Mouse (Mus musculus): Measurements from ENCODE around the gene Trim46.

Trim46 gene

DNA sequence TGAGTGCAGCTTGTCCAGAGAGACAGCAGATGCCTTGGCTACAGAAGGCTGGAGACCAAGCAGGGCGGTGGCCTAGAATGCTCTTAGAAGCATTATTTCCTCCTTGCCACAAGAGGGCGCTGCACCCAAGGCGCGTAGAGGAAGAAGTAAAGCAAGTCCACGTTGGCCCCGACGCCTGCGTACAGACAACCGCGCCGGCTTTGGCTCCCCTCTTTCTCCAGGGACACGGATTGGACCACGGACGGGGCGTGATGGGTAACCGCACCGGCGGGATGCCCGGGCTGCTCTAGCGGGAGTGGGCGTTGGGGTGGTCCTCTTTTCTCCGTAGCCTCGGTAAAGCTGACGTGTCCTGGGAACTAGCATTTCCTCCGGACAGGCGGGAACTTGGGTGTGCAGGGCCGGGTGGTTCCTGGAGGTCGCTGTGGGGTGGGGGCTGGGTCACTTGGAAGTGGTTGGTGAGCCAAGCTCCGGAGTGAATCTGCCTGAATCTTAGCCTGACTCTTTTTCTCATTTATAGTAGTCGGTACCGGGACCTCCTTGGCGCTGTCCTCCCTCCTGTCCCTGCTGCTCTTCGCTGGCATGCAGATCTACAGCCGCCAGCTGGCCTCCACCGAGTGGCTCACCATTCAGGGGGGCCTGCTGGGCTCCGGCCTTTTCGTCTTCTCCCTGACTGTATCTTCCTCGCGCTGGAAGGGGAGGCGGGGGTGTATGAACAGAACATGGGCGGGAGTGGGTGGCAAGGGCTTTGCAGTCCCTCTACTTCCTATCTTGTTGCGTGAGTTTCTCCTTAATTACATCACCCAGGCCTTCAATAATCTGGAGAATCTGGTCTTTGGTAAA lies at the start of gene Trim46:
TSS of gene Trim46 (minus strand) at position 49 of the 840 bp plus-strand sequence.
- peak; percentile 94 for DNase-seq (ENCODE audit: extremely low spot score, low spot score)

DNA sequence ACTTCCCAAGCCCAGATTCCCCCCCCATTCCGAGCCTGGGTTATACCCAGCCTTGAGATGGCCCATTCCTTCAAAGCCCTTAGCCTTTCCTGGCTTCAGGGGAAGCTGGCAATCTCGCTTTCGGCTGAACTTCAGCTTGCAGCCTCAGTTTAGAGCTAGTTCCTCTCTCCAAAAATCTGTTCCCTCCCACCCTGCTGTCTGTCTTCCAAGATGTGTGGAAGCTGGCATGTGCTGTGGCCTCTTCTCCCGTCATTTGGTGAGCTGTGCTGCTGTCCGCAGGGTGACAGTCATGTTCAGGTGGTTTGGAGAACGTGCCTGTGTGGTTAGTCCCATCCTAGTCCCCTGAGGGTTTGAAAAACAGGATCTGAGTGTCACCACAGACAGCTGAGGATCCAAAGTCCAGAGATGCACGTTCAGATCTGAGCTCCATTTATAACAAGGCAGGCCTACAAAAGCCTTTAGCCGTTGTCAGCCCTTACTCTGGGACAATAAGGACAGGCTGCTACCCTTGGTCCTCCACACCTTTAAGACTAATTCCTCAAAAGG lies 49.6 kb upstream of the Trim46 start:
- no peak for DNase-seq (ENCODE audit: extremely low spot score, low spot score)

DNA sequence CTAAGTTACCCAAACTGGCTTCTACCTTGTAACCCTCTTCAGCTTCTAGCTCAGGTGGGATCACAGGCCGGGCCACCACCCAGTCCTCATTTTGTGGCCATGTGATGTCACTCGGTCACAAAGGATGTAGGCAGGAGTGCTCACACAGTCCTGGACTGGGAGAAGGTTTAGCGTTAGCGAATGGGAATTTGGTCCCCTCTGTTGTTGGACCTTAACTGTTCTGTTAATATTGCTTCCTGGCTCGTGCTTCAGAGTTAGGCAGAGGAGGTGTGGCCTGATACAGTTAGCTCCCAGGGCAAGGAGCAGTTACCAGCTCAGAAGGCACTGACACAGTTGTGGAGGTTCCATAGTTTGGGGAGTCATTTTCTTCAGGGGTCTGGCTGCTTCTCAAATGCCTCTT lies 48.1 kb upstream of the Trim46 start:
- no peak for DNase-seq (ENCODE audit: extremely low spot score, low spot score)

DNA sequence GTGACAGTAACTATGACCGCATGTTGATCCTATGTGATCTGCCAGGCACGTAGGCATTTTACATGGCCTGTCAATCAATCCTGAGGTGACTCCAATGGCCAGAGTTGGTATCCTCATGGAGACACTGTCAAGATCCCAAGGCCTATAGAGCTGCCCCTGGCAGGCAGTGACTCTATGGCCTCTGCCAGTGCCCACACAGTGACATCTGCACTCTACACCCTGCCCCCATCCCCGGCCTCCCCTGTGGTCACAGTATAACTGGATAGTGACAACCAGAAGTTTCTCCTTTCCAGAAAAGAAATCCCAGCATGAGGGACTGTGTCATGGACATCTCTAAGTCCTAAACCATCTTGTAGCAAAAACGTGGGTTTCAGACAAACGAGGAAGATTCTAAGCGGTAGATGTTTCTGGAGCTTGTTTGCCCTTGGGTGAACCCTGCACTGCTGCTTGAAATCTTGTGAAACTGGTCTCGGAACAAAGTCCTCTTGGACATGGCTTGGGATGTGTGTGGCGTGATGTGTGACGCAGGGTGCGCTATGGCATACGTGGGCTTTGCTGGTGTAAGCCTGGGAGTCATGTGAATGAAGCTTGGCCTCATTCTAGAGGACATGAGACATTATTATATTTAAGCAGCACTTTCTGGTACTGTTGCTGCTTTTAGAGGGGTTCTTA lies 47.3 kb upstream of the Trim46 start:
- DNase-seq (ENCODE audit: extremely low spot score, low spot score) = no peak

DNA sequence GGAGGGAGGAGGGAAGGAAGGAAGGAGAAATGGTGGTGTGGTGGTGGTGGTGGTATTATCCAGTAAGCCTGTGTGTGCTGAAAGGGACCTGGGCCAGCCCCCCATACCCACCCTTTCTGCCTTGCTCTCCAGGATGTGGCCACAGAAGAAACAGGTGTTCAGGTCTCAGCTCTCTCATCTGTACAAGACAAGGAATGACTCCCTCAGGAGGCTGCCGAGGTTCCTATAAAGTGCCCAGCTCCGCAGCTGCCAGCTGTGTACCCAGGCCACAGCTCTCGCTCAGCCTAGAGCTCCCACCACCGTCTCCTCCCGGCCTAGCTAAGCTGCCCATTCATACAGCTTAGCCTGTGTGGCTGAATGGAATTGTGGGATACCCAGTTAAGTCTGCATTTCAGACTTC lies 46.2 kb upstream of the Trim46 start:
- DNase-seq (ENCODE audit: extremely low spot score, low spot score) = no peak

DNA sequence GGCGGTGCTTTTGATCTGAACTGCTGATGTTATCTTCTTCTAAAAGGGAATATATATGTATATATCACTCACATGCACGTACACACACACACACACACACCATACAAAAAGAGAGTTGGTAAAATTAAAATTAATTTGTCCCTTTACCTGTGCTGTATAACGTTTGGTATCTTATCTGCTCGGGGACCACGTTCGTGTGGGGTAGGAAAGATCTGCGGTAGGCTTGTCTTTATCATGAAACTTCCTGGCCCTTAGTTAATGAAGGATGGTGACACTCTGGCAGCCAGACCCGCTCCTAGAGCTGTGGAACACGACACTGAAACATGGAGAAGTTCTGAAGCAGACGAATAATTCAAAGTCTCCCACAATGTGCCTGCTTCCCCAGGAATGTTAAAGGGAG lies 45.8 kb upstream of the Trim46 start:
- no peak for DNase-seq (ENCODE audit: extremely low spot score, low spot score)

DNA sequence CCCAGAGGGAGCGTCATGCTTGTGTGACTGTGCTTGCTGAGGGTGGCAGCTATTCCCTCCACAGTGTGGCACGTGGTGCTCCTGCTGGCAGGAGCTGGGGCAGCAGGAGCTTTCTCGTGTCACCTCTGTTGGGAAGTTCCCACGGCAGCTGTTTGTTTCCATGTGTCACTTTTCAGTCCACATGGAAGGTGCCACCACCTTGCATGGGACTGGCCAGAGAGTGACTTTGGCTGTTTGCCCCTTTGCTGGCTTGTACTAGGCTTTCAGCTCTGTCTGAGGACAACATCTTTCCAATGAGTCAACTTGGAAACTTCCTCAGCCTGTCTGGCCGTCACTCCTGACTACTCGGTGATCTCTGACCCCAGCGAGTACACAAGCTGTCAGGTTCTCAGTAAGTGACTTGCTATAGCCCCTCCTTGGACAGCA lies 42.4 kb upstream of the Trim46 start:
- no peak for DNase-seq (ENCODE audit: extremely low spot score, low spot score)

DNA sequence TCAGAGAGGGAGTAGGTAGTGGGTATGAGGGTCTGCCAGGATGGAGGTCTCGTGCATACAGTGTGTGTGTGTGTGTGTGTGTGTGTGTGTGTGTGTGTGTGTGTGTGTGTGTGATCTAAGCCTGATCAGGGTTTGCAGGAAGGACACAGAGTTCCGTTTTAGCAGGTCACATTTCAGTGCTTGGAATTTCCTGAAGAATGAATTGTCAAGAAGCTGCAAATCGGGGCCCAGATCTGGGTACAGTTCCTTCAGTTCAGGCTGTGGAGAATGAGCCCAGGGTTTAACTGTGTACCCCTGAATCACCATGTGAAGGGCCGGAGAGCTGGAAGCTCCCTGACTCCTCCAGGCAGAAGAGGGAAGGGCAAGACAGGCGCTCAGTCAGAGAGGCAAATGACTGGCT lies 41.2 kb upstream of the Trim46 start:
- DNase-seq (ENCODE audit: extremely low spot score, low spot score) = no peak

DNA sequence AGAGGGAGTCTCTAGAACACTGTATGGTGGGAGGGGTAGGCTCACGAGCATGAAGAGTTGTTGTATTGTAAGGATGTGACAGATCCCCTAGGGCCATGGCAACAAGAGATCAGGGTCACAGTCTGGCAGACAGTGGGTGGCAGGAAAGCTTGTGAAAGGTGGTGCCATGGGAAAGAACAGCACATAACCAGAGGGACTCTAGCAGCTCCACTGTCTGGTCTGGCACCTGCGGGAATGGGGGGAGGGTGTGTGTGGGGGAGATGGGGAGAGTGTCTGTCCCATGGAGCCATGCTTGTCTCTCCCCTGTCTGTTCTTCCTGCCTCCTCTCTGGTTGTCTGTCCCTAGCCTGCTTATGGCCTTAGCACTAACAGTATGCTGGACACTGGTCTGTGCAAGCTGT lies 39.4 kb upstream of the Trim46 start:
- DNase-seq (ENCODE audit: extremely low spot score, low spot score) = no peak

DNA sequence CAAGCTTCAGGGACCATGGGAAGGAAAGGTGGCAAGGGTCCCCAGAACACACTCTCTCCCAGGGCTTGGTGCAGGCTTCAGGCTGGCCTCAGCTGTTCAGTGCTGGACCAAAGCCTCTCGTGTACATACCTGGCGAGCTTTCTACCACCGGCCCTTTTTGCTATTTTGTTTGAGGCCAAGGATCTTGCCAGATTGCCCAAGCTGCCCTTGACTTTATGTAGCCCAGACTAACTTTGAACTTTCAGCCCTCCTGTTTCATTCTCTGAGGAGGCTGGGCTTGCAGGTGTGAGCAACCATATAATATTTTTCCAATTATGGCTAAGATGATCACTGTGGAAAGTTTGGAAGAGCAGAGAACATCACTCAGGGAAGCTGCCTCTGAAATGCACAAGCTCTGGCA lies 38.2 kb upstream of the Trim46 start:
- no peak for DNase-seq (ENCODE audit: extremely low spot score, low spot score)

DNA sequence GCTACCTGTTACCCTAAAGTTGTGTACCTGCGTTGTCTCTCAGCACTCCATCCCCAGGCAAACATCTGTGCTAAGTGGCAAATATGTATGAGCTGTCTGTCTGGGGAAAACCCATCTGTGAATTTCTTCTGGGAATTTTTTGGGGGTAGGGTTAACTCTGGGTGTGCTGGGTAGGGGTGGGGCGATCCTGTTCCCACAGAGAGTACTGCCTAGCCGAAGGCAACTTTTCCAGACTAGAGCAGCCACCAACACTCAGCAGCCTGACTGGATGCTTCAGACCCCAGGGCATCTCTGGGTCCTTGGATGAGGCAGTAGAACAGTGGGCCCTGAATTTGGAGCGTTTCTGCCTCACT lies 36.2 kb upstream of the Trim46 start:
- DNase-seq (ENCODE audit: extremely low spot score, low spot score) = no peak

DNA sequence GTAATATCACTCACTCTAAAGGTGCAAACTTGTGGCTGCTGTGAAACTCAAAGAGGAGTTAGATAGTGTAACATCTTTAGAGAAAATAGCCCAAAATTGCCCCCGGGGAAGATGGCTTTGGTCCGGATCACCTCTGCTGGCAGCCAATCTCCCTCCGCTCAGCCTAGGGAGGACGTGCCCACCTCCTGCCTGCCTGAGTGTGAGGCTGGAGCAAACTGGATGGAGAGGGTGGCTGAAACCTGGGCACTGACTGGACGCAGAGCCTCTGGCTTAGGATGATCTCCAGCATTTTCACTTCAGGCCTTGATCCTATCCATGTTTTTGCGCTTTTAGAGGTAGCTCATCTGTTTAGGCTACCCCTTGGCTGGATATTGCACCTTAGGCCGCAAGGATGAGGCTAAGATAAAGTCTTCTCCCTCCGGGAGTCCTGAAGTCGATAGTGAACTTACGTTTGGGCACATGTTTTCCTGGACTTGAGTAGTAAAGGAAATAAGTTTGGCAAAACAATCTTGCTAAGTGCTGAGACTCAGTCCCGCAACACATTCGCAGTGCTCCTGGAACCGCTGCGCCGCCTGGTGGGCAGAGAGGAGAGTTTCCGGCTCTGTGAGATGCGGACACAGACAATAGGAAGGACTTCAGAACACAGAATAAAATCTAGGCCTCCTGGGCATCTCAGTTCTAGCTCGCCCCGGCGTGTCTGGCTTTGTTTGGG lies 35.6 kb upstream of the Trim46 start:
- peak; percentile 84 for DNase-seq (ENCODE audit: extremely low spot score, low spot score)

DNA sequence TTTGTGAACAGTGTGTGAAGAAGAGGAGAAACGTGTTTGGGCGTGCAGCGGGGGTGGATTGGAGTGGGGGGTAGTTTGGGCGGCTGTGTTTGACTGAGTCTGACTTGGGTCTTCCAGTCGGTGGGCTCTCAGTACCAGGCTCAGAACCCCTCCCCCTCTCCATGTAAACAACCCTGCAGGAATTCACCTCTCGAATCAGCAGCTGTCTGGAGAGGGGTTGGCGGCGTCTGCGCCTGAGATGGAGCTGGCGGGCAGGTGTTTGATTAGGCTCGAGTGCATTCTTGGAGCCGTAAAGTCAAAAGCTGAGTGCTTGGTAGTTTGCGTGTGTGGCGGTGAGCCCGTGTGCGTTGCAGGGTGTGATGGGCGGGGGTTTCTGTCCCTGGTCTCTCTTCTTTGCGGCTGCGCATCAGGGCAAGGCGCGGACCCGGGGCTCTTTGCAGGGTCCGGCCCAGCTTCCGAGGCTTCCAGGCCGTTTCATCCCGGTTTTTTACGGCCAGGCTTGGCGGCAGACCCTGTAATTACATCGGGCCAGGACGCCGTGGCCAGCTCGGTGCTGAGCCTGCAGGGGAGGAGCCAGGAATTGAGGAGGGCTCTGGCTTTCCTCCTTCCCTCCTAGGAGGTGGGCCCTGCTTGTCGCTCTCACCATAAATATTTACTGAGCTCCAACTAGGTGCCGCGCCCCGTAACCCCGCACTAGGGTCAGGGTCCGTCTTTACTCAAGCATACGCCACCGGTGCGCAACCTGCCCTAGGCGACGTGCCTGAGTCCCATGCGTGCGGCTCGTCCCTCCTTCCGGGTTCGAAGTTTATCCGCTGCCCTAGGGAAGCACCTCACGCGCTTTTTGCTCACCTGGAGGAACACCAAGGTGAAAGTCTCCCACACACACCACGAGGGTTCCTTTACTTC lies 34.8 kb upstream of the Trim46 start, which contains the start of gene Efna1:
TSS of gene Efna1 (minus strand) at position 537 of the 906 bp plus-strand sequence.
- DNase-seq (ENCODE audit: extremely low spot score, low spot score) = peak; percentile 61

DNA sequence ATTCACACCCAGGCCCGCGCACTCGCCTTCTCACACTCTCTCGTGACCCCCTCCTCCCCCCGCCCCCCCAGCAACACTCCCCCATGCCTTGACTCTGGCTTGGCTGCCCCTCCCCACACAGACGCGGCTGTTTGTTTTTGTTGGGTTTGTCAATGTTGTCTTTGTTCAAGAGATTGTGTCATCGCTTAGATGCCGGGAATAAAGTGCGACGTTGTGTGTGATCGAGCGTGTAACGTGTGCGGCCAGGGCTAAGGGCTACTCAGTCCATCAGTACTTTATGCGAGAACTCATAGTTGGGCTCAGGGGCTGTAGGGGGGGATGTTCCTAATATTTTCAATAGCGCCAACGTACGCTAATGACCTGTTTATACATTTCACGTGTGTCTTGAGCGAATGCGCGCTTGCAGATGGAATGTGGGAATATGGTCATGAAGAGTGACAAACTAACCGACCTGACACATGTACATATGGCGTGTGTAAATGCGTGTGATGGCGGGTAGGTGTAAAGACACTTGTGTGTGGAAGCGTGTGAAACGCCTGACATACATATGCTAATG lies 34.0 kb upstream of the Trim46 start:
- no peak for DNase-seq (ENCODE audit: extremely low spot score, low spot score)

DNA sequence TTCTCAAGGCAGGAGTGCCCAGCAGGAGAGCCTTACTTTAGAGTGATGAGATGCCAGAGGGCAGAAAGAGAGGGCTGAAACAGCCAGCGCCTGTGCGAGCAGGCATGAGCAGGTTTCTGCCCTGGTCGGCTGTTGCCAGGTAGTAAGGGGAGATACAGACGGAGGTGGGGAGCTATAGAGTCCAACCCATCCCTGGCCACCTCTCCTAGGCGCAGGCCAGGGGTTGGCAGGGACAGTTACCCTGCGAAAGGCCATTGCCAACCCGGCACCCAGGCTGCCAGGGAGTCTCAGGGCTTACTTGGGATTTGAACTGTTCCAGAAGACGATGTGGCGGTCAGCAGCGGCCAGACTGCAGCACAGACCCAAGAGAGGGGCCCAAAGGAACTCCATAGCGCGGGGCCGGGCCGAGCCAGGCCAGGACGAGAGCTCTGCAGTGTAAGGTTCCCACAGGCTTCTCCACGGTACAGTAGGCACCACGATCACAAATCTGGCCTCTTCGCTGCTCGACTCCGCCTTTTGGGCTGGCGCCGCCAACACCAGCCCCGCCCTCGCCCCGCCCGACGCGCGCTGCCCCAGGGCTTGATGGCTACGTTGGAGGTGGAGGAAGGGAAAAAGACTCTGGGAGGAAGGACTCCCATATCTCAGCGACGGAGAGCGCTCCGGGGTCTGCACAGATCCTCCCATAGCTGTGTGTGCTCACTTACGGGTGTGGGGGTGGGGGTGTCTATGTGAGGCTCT lies 33.2 kb upstream of the Trim46 start:
- peak; percentile 80 for DNase-seq (ENCODE audit: extremely low spot score, low spot score)

DNA sequence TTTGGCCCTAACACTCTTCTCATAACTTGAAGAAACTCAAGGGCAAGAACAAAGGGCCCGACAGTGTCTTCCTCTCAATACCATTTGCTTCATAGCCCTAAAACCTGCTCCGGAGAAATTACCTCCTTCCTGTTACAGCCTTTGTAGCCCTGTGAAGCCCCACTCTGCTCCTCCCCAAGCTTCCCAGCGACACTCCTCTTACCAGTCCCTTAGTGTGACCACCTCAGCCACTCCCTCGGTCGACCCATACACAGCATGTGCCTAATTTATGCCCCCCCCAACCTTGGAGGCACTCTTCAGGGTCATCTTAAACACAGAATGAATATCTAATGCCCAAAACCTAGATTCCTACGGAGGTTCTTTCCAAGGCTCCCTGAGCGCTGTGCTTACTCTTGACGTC lies 32.5 kb upstream of the Trim46 start:
- no peak for DNase-seq (ENCODE audit: extremely low spot score, low spot score)

DNA sequence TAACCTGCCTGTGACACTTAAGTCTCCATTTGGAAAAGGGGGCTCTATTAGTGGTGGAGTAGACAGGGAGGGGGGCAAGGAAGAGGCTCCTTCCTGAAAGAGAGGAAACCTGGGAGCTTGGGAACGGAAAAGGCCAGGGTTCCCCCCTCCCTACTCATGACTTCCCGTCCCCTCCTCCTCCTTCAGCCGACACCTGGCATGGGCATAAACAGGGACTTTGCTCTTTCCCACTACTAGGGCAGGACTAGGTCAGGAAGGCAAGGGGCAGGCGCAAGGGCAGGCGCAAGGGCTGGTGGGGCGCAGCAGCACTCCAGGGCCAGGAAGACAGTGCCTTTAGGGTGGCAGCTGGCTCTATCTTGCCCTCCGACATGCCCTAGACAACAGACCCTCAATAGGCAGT lies 32.0 kb upstream of the Trim46 start:
- no peak for DNase-seq (ENCODE audit: extremely low spot score, low spot score)

DNA sequence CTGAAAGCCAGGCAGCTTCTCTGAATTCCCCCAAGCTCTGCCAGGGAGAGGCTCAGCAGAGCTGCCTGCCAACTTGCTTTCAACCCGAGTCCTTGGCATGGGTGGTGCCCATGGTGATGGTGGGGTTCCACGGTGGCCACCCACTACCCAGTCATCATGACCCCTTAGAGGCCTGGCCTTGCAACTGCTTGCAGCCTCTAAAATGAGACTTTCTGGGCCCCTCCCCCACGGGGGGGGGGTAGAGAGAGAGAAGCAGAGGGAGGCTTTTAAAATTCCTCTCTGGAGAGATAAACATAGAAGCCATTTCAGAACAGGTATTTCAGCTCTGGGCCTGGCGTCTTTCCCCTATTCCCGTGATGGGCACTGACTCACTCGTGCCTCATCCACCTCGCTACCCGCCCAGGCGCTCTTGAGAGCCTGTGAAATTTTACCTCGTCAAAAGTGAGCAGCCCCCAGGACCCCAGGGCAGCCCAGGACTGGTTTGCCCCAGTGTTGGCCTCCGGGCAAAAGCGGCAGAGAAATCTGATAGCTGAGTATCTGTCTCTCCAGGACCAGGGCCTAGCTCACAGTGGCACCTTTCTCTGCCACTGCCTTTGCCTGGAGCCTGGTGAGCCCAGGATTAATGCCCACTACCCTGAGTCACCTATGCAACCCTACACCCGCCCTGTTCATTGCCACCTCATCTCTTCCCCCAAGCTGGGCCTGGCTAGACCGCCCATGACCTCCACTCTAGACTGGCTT lies 31.3 kb upstream of the Trim46 start:
- DNase-seq (ENCODE audit: extremely low spot score, low spot score) = no peak

DNA sequence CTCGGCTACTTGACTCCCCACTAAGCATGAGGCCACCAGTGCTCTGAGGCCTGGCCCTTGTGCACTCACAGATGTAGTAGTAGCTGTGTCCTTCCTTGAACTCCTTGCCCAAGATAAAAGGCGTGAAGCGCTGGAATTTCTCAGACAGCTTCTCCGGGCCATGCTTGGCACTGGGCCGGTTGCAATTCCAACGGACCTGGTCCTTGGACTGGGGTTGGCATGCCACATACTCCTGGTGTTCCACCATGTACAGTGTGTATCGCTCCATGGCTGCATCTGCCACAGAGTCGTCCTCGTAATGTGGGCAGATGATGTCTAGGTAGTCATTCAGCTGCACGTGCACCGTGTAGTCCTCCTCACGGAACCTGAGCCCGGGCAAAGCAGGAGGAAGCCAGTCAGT lies 30.0 kb upstream of the Trim46 start:
- DNase-seq (ENCODE audit: extremely low spot score, low spot score) = no peak

Data from neural tube, embryonic 10.5 days (tissue).